Mouse (Mus musculus) cerebellum, adult 2 months (tissue): ENCODE results near the gene Mllt3. TPM values are rescaled to one million over a fixed set of nuclear protein-coding genes. Genes with fewer than 3 reads are reported as not detected.

Experiments used
- DNase-seq, 2 experiments: peaks; one replicate each; pipeline ENCODE4 v3.0.0; 2021
- H3K27ac ChIP-seq: fragments of 200-500 bp; 2 replicates; pipeline ENCODE4 v1.5.1; 2012; ENCODE audit warnings: low read length, control low read depth, inconsistent platforms; ENCODE audit not compliant: insufficient read depth
- H3K27me3 ChIP-seq: fragments of 200-500 bp; 2 replicates; pipeline ENCODE4 v1.6.1; 2012; ENCODE audit warnings: inconsistent platforms, mild to moderate bottlenecking, low read length, moderate library complexity; ENCODE audit not compliant: control insufficient read depth, insufficient read depth
- H3K4me1 ChIP-seq: fragments of 200-500 bp; 2 replicates; pipeline ENCODE4 v1.6.1; 2011; ENCODE audit warnings: low read length; ENCODE audit not compliant: control insufficient read depth, insufficient read depth
- H3K4me3 ChIP-seq: fragments of 200-500 bp; replicated peaks from 2 replicates; pipeline ENCODE3; 2011; ENCODE audit warnings: mild to moderate bottlenecking, low read depth, low read length, control low read depth; ENCODE audit not compliant: insufficient read depth
- CTCF ChIP-seq: fragments of 200-500 bp; IDR thresholded peaks from 2 replicates; pipeline ENCODE4 v1.5.1; 2011; ENCODE audit warnings: low read depth, mild to moderate bottlenecking, control low read depth, low read length, moderate library complexity, borderline replicate concordance; ENCODE audit not compliant: insufficient read depth
- POLR2A ChIP-seq: fragments of 200-500 bp; IDR thresholded peaks from 2 replicates; pipeline ENCODE4 v1.6.1; 2011; ENCODE audit warnings: low read length, control low read depth, borderline replicate concordance; ENCODE audit not compliant: insufficient read depth
- WGBS: fragments of 180-500 bp; shearing (Covaris S2); methylation state at CpG from one replicate; pipeline ENCODE4 v1.1.7; 2018; 5-methylcytosine and 5-hydroxymethylcytosine counted together
- polyA plus RNA-seq: library from polyadenylated mRNA; depleted of rRNA; stranded (reverse); fragments of >200 nt; gene quantifications from 2 replicates; pipeline ENCODE4 v1.2.3, GENCODE M21; 2012

Mllt3 gene
- polyA plus RNA-seq, 1 experiment: 25.8 TPM

- H3K27ac ChIP-seq: no peak overlapping the region
- WGBS: 68% methylated on average over 5 of the region's 5 CpGs
- no peak for DNase-seq
- no peaks in the 10 kb centered on the region for H3K27me3 ChIP-seq
- H3K4me1 ChIP-seq: no peaks in the 10 kb centered on the region
- H3K4me3 ChIP-seq: no peak overlapping the region
- TF ChIP-seq CTCF (no peak), POLR2A (no peak)
Observed at GRCm38 (mm10) chr4:88020421-88020820, 12.7 kb downstream of the Mllt3 start.

GRCm38 (mm10) chr4:88019645-88020044 lies 13.5 kb downstream of the Mllt3 start:
- Histone ChIP-seq H3K4me3 (no peak overlapping the region), H3K27ac (no peak overlapping the region), H3K4me1 (no peaks in the 10 kb centered on the region; the same call in 1 of the 2 replicates), H3K27me3 (no peaks in the 10 kb centered on the region)
- 88% methylated on average over 4 of the region's 4 CpGs for WGBS
- DNase-seq: no peak
- TF ChIP-seq CTCF: no peak
- no peak for TF ChIP-seq POLR2A

GRCm38 (mm10) chr4:88017452-88018350 lies 15.5 kb downstream of the Mllt3 start:
- Histone ChIP-seq H3K27ac (no peak overlapping the region), H3K4me3 (no peak overlapping the region), H3K27me3 (no peaks in the 10 kb centered on the region), H3K4me1 (no peaks in the 10 kb centered on the region; the same call in 1 of the 2 replicates)
- 59% methylated on average over 18 of the region's 18 CpGs for WGBS
- DNase-seq: no peak
- TF ChIP-seq CTCF (no peak), POLR2A (no peak)

- H3K4me1 ChIP-seq: no peaks in the 10 kb centered on the region; the same call in 1 of the 2 replicates
- no peak overlapping the region for H3K4me3 ChIP-seq
- 89% methylated on average over 5 of the region's 5 CpGs for WGBS
- H3K27me3 ChIP-seq: no peaks in the 10 kb centered on the region
- TF ChIP-seq POLR2A: no peak
- no peak for TF ChIP-seq CTCF
- H3K27ac ChIP-seq: no peak overlapping the region
- no peak for DNase-seq
Observed at GRCm38 (mm10) chr4:88015765-88016164, 17.4 kb downstream of the Mllt3 start.

GRCm38 (mm10) chr4:88015261-88015660 lies 17.9 kb downstream of the Mllt3 start:
- TF ChIP-seq POLR2A: no peak
- TF ChIP-seq CTCF: no peak
- 61% methylated on average over 7 of the region's 7 CpGs for WGBS
- Histone ChIP-seq H3K4me3 (no peak overlapping the region), H3K27me3 (no peaks in the 10 kb centered on the region), H3K4me1 (no peaks in the 10 kb centered on the region; the same call in 1 of the 2 replicates), H3K27ac (no peak overlapping the region)
- DNase-seq: no peak

GRCm38 (mm10) chr4:88012774-88013173 lies 20.4 kb downstream of the Mllt3 start:
- no peak for TF ChIP-seq CTCF
- no peak for TF ChIP-seq POLR2A
- H3K27me3 ChIP-seq: no peaks in the 10 kb centered on the region
- DNase-seq: no peak
- no peaks in the 10 kb centered on the region; the same call in 1 of the 2 replicates for H3K4me1 ChIP-seq
- 87% methylated on average over 4 of the region's 4 CpGs for WGBS
- no peak overlapping the region for H3K27ac ChIP-seq
- H3K4me3 ChIP-seq: no peak overlapping the region

GRCm38 (mm10) chr4:88011870-88012572 lies 21.1 kb downstream of the Mllt3 start:
- Histone ChIP-seq H3K4me1 (no peaks in the 10 kb centered on the region; the same call in 1 of the 2 replicates), H3K27ac (no peak overlapping the region), H3K27me3 (no peaks in the 10 kb centered on the region), H3K4me3 (no peak overlapping the region)
- DNase-seq: no peak
- TF ChIP-seq POLR2A: no peak
- TF ChIP-seq CTCF: no peak
- 81% methylated on average over 4 of the region's 4 CpGs for WGBS
